Mouse (Mus musculus): ENCODE measurements around the gene Rwdd2b.

DNA sequence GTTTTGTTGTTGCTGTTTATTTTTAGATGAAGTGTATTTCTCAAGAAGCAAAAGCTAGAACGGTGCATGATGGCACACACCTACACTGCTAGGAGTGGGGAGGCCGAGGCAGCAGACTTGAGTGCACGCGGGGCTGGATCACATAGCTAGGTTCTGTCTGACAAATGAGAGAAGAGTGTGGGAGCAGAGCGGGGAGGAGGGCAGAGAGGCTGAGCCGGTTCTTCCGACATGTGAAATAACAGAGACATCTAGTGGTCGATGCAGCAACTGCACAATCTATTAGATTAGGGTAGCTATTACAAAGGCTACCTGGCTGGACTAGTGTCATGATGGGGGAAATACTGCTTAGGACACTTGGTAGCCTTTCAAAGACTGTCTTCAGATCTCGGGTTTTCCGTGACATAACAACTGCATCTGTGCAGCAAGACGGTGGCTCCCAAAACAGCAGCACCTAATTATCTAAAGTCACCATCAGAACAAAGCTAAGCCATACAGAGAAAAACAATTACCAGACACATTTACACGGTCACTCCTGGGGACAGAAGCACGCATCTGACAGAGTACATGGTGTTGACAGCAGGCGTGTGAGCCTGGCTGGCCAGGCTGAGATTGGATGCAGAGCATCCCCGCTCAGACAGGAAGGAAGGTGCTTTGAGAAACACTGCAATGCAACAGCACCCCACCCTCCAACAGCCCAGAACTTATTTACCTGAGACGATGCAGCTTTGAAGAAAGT lies 46.4 kb downstream of the Rwdd2b start:
- TF ChIP-seq CTCF (IDR thresholded peaks at IDR 0.05; ENCODE audit: borderline replicate concordance, insufficient read depth, low read length) (peak; percentile 39; the same call in 1 of the 2 replicates), POLR2A (IDR thresholded peaks at IDR 0.05; ENCODE audit: low read depth, low read length) (no peak)

Measured in embryonic fibroblast, embryonic 13.5 days (primary cell).